Mouse (Mus musculus) left cerebral cortex, adult 18-20 months (tissue): ENCODE measurements at regions not wholly inside any gene's neighbourhood (a gene's known extent, or its start where the extent isn't known, plus 50 kb on each side); places are given as distances from the start of the nearest gene placed in this dataset.

ENCODE experiments used
- DNase-seq, 2 experiments: peaks; one replicate each; pipeline ENCODE4 v3.0.0; 2021 to 2022; ENCODE audit warnings: low spot score in 2 of 2, mixed read lengths in 1 of 2

DNA sequence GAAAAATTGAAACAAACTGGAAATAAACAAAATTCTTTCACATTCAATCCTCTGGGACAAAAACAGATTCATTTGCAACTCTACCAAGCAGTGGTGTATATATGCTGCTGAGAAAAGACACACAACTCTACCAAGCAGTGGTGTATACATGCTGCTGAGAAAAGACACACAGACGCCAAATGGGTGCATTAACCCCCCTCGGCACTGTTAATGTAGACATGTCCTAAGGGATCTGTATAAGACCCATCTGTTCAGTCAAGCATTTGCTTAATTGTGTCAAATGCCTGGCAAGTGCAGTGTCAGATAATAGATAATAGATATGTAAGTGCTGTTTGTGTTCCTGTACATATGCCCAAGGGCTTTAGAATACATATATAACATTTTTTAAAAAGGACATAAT, 1035.2 kb upstream of the B3galt2 start:
- DNase-seq = no peak

DNA sequence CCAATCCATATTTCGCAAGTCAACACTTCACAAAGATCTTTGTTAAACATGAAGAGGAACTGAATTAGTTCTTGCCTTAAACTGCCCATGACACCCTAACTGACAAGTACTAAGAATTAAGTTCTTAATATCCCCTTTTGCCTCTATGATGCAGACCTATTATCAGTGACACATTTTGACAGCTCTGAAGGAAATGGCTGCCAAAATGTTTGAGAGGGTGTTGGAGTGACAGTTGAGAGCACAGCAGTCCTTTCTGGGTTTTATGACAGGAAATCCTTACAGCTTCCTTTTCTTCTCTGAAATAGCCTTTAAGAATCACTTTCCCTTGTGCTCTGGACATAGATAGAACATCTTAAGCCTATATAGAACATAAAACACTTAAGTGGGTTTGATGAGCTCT, 1034.4 kb upstream of the B3galt2 start:
- no peak for DNase-seq

GRCm38 (mm10) chr1:142621464-142621863, 1019.0 kb upstream of the B3galt2 start:
- no peak for DNase-seq

GRCm38 (mm10) chr1:142624303-142624702, 1016.2 kb upstream of the B3galt2 start:
- no peak for DNase-seq

DNA sequence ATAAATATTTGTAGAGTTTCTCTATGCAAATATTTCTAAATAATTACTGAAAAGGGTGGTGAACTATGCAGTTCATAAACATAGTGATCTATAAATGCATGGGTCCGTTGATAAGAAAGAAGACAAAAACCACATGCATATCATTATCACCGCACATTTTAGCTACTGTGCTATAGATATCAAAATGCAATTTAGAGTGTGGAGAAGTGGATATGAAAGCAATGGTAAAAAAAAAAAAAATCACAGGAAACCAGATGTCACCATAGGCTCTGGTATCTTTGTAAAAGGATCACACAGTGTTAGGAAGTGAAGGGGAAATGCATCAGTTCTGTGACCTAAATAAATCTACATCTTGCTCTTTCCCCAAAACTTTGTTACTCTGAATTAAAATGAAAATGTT, 985.2 kb upstream of the B3galt2 start:
- no peak for DNase-seq

DNA sequence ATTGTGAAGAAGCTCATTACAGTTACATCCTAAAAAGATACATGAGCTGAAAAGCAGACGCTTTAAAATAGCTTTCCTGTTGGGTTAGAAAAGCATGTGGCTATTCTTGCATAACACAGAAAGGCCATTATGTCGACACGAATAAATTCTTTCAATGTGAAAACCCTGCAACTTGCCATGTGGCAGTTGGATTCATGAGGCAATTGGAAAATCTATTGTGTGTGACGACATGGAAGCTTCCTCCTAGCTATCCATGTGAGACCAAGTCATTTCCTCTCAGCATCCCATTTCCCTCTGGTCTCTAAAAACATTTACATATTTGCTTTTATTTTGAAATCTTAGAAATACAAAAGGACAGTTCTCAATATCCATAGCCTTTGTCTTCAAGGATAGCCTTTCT, 975.2 kb upstream of the B3galt2 start:
- no peak for DNase-seq

DNA sequence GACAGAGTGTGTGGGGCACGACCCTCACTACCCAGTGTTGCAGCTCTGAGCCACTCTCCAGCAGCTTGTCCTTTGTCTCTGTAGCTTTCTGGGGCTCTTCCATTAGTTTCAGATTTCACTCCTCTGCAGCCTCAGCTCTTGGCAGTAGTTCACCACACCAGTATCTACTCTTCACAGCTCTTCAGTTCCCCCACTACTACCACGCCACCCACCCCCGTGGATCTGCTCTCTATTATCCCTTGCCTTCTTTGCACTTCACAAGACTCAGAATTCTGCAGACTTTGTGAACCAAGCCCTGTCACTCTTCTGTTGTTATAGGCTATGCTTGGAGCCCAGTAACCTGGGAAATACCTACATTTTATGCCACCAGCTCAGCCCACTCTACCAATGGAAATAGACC, 960.5 kb upstream of the B3galt2 start:
- DNase-seq = peak; percentile 18 to 56

GRCm38 (mm10) chr1:142688828-142689227, 951.6 kb upstream of the B3galt2 start:
- no peak for DNase-seq

- no peak for DNase-seq
Observed at GRCm38 (mm10) chr1:142695179-142695578, 945.3 kb upstream of the B3galt2 start.

GRCm38 (mm10) chr1:142708263-142708662, 932.2 kb upstream of the B3galt2 start:
- no peak for DNase-seq

- no peak for DNase-seq
Observed at GRCm38 (mm10) chr1:142730259-142730658, 910.2 kb upstream of the B3galt2 start.

DNA sequence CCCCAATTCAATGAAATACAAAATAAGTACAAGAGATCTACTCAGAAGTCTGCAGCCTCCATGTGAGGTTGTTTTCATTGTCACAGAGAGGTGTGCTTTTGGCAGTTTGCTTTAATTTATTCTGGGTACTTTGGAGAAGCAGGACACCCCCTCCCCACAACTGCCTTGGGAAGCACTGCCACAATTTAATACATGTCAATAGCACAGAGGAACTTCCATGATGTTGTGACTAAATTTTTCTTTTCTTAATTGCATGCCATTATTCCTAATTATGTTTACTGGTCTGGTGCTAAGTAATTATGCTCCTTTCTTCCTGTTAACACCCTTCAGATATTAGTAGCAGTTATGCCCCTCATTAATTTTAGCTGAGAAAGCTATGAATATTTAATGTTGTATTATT, 906.4 kb upstream of the B3galt2 start:
- no peak for DNase-seq

DNA sequence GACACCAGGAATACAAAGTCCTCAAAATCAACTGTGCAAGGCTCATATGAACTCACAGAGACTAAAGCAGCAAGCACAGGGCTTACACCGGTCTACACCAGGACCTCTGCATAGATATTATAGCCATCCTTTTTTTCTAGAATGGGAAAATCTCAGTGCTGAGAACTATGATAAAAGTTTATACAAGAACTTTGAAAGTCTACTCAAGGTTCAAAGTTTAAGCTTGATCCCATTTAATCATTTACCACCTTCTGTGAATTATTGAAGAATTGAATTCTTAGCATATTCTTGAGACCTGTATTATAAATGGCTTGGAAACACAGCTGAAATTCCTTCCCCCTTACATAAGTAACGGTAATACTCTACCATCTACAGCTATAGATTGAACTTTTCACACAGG, 902.1 kb upstream of the B3galt2 start:
- DNase-seq = no peak

- peak; percentile 16 to 37 for DNase-seq
Observed at GRCm38 (mm10) chr1:142742307-142742706, 898.2 kb upstream of the B3galt2 start.

DNA sequence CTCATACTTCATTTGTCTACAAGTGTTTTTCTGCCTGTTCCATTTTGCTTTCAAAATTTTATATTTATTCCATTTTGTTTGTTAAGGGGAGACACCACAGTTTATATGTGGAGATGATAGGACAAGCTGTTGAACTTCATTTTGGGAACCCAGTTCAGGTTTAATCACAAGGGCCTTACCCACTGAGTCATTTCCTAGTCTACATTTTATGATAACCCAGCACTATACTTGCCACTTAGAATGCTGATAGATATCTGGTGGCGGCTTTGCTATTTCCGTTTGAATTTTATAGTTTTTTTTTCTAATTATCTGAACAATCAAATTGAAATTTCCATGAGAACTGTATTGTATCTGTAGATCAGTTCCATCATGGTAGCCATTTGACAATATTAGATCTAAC, 869.5 kb upstream of the B3galt2 start:
- no peak for DNase-seq
